Mouse (Mus musculus) lung, embryonic 14.5 days (tissue): ENCODE data around the gene Nfatc2. TPM values are rescaled to one million over a fixed set of nuclear protein-coding genes. Genes with fewer than 3 reads are reported as not detected.

Source experiments
- ATAC-seq: fragments of 200-750 bp; cut with Nextera tagmentation; 2 replicates; pipeline ENCODE4 v1.8.0; 2017; ENCODE audit warnings: mild to moderate bottlenecking, moderate TSS enrichment, moderate library complexity; ENCODE audit not compliant: insufficient read depth
- DNase-seq: peaks from one replicate; pipeline ENCODE4 v3.0.0-alpha.2; 2015
- H3K27ac ChIP-seq: fragments of 300-500 bp; sonication (generic); 2 replicates; pipeline ENCODE4 v1.5.1; 2014; ENCODE audit warnings: low read depth, mild to moderate bottlenecking, moderate library complexity
- H3K27me3 ChIP-seq: fragments of 300-500 bp; sonication (generic); 2 replicates; pipeline ENCODE4 v1.6.1; 2014; ENCODE audit warnings: low read length, control low read depth; ENCODE audit not compliant: insufficient read depth
- H3K36me3 ChIP-seq: fragments of 300-500 bp; sonication (generic); 2 replicates; pipeline ENCODE4 v1.6.1; 2014; ENCODE audit warnings: control low read depth; ENCODE audit not compliant: insufficient read depth
- H3K4me1 ChIP-seq: fragments of 300-500 bp; sonication (generic); 2 replicates; pipeline ENCODE4 v1.6.1; 2014; ENCODE audit warnings: antibody characterized with exemption, control low read depth; ENCODE audit not compliant: insufficient read depth
- H3K4me2 ChIP-seq: fragments of 300-500 bp; sonication (generic); 2 replicates; pipeline ENCODE4 v1.6.1; 2014; ENCODE audit warnings: mild to moderate bottlenecking
- H3K4me3 ChIP-seq: fragments of 300-500 bp; sonication (generic); 2 replicates; pipeline ENCODE4 v1.5.1; 2014; ENCODE audit warnings: low read depth, low read length
- H3K9ac ChIP-seq: fragments of 300-500 bp; sonication (generic); 2 replicates; pipeline ENCODE4 v1.6.1; 2014
- H3K9me3 ChIP-seq: fragments of 300-500 bp; sonication (generic); 2 replicates; pipeline ENCODE4 v1.6.1; 2016; ENCODE audit warnings: low read depth, low read length, control low read depth
- CTCF ChIP-seq: IDR thresholded peaks from 2 replicates; pipeline ENCODE4 v1.5.1; 2016; ENCODE audit warnings: antibody characterized with exemption, low read depth
- WGBS: fragments of 180-500 bp; shearing (Covaris S2); extraction: QIAGEN DNeasy Blood & Tissue Kit; methylation state at CpG from one replicate; pipeline ENCODE4 v1.1.7; 2014; 5-methylcytosine and 5-hydroxymethylcytosine counted together
- polyA plus RNA-seq: library from polyadenylated mRNA; unstranded; fragments of >200 nt; fragmentation: Nextera tagmentation; extraction: Ambion mirVana; gene quantifications from 2 replicates; pipeline ENCODE4 v1.2.1, GENCODE M21; 2014

The Nfatc2 gene
- polyA plus RNA-seq, 1 experiment from 2014 or later: 2.3 TPM

GRCm38 (mm10) chr2:168618205-168618717 is 16.8 kb upstream of the Nfatc2 start:
- Histone ChIP-seq H3K9ac (no peak overlapping the region), H3K4me3 (no peak overlapping the region), H3K27ac (no peak overlapping the region), H3K36me3 (no peaks in the 10 kb centered on the region), H3K4me2 (no peak overlapping the region), H3K4me1 (peaks cover 4% of the 10 kb centered on the region), H3K9me3 (no peaks in the 10 kb centered on the region), H3K27me3 (no peaks in the 10 kb centered on the region)
- ATAC-seq (no peak), DNase-seq (no peak)
- no peak for TF ChIP-seq CTCF
- WGBS: 64% methylated on average over 15 of the region's 15 CpGs

- ATAC-seq: no peak
Measured at GRCm38 (mm10) chr2:168615160-168615559, 13.7 kb upstream of the Nfatc2 start.

GRCm38 (mm10) chr2:168614170-168614872 is 12.9 kb upstream of the Nfatc2 start:
- no peaks in the 10 kb centered on the region for H3K27me3 ChIP-seq
- 62% methylated on average over 18 of the region's 18 CpGs for WGBS
- peaks cover 11% of the 10 kb centered on the region for H3K4me1 ChIP-seq
- ATAC-seq: peak; percentile 77
- no peak for TF ChIP-seq CTCF
- no peak overlapping the region for H3K4me3 ChIP-seq
- no peaks in the 10 kb centered on the region for H3K9me3 ChIP-seq
- H3K36me3 ChIP-seq: no peaks in the 10 kb centered on the region
- 0 out of 2 replicates have a peak overlapping the region, but pooled peaks have one; percentile 9 for H3K27ac ChIP-seq
- peak; percentile 82 for DNase-seq
- H3K9ac ChIP-seq: no peak overlapping the region
- H3K4me2 ChIP-seq: peak overlapping the region; percentile 24; the same call in 1 of the 2 replicates

More at GRCm38 (mm10) chr2:168615160-168615559, 13.7 kb upstream of the Nfatc2 start:
- H3K4me3 ChIP-seq: no peak overlapping the region
- TF ChIP-seq CTCF: no peak
- H3K9me3 ChIP-seq: no peaks in the 10 kb centered on the region
- 81% methylated on average over 3 of the region's 3 CpGs for WGBS
- H3K27me3 ChIP-seq: no peaks in the 10 kb centered on the region
- DNase-seq: peak; percentile 67
- H3K4me1 ChIP-seq: peaks cover 11% of the 10 kb centered on the region
- no peaks in the 10 kb centered on the region for H3K36me3 ChIP-seq
- no peak overlapping the region for H3K4me2 ChIP-seq
- no peak overlapping the region for H3K9ac ChIP-seq
- no peak overlapping the region for H3K27ac ChIP-seq

DNA sequence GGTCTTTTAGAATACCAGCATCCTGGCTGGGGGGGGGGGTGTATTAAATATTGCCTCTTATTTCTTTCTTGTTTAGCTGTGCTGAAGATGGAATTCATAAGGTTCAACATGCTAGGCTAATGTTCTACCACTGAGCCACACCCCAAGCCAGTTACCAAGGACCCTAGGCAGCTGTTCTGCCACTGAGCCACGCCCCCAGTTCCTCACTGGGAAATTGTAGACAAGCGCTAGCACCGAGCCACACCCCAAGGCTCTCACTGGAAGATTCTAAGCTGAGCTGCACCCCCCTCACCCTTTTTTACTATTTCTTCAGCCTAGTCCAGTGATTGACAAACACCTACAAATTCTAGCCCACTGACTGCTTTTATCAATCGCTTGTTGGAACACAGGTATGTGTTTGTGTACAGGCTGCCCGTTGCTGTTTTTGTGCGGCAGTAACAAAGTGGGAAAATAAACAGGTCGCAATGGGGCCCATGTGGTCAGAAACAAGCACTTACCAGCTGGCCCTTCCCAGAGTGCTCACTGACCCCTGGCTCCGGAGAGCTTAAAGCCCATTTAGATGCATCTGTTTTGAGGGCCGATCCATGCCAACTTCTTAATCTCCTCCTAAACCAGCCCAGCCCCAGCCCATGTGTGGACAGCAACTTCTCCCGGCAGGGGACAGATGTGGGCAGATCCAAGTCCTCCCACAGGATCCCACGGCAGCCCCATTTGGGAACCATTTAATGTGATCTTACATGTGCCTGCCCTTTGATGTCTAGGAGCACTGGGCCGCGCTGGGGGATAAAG is 11.8 kb upstream of the Nfatc2 start:
- Histone ChIP-seq H3K4me2 (no peak overlapping the region), H3K9me3 (no peaks in the 10 kb centered on the region), H3K4me1 (peaks cover 11% of the 10 kb centered on the region), H3K27me3 (no peaks in the 10 kb centered on the region), H3K27ac (no peak overlapping the region), H3K9ac (no peak overlapping the region), H3K4me3 (no peak overlapping the region), H3K36me3 (no peaks in the 10 kb centered on the region)
- ATAC-seq: peak; percentile 33; the same call in 1 of the 2 replicates
- WGBS: 34% methylated on average over 13 of the region's 13 CpGs
- DNase-seq: peak; percentile 59
- no peak for TF ChIP-seq CTCF

DNA sequence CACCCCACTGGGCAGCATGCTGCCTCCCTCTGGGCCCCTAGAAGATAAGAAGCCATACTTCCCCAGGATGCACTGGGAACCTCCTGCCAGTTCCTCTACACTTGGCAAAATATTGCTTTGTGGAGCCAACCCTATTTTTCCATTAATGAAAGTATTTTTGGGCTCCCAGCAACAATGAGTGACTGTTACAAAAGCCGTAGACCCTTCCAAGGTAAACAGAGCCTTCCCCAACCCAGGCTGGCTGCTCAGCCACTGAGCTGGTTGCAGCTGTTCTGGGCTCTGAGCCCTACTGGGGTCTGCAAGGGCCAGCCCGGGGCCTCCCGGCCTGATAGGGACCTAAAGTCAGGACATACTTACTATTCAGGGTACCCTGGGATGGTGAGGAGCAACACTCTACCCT is 9.5 kb upstream of the Nfatc2 start:
- no peak for TF ChIP-seq CTCF
- H3K27ac ChIP-seq: no peak overlapping the region

DNA sequence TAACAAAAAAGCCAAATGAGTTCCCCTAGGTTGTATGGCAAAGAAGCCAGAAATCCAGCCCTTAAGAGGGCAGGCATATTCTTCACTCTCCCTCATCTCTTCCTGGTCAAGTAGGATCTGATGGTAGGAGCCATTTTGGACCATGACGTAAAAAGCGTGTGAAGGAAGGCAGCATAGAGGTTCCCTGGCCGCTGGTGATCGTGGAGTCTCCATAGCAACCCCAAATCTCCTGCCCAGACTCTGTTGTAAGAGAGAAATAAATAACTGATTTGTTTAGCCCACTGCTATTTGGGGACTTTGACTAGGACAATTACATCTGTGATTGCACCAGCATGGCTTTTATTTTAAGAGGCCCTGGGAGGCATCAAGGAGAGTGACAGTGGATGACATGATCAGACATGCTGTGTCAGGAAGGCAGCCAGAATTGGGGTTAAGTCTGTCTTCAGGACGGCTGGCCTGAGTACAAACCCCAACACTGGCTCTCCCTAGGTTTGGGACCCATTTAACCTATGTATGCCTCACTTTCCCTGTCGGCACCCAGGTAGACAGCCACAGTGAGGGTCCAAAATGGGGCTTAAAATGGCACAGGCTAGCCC is 8.3 kb upstream of the Nfatc2 start:
- H3K27me3 ChIP-seq: no peaks in the 10 kb centered on the region
- whole genome bisulfite sequencing: 71% methylated on average over 6 of the region's 6 CpGs
- H3K4me1 ChIP-seq: peaks cover 14% of the 10 kb centered on the region
- H3K4me2 ChIP-seq: no peak overlapping the region
- TF ChIP-seq CTCF: no peak
- H3K36me3 ChIP-seq: no peaks in the 10 kb centered on the region
- no peak overlapping the region for H3K27ac ChIP-seq
- no peaks in the 10 kb centered on the region for H3K9me3 ChIP-seq
- no peak overlapping the region for H3K9ac ChIP-seq
- DNase-seq: no peak
- ATAC-seq: no peak
- H3K4me3 ChIP-seq: no peak overlapping the region

More for the DNA sequence above, 9.5 kb upstream of the Nfatc2 start:
- Histone ChIP-seq H3K9ac (no peak overlapping the region), H3K4me2 (no peak overlapping the region), H3K4me1 (peaks cover 11% of the 10 kb centered on the region), H3K27me3 (no peaks in the 10 kb centered on the region), H3K36me3 (no peaks in the 10 kb centered on the region), H3K9me3 (no peaks in the 10 kb centered on the region), H3K4me3 (no peak overlapping the region)
- ATAC-seq (no peak), DNase-seq (no peak)
- WGBS: 66% methylated on average over 3 of the region's 3 CpGs
